Mouse (Mus musculus) heart, postnatal 0 days (tissue): ENCODE results near the gene Acot8. TPM values are rescaled to one million over a fixed set of nuclear protein-coding genes. Genes with fewer than 3 reads are reported as not detected.

ENCODE experiments used
- ATAC-seq: fragments of 200-750 bp; cut with Nextera tagmentation; 2 replicates; pipeline ENCODE4 v1.8.0; 2017; ENCODE audit warnings: low read depth, moderate number of reproducible peaks, moderate library complexity; ENCODE audit not compliant: insufficient read depth
- DNase-seq: peaks from one replicate; pipeline ENCODE4 v3.0.0-alpha.2; 2016; ENCODE audit warnings: low spot score
- H3K27ac ChIP-seq: fragments of 300-500 bp; sonication (generic); 2 replicates; pipeline ENCODE4 v1.5.1; 2014; ENCODE audit warnings: low read depth, mild to moderate bottlenecking
- H3K27me3 ChIP-seq: fragments of 300-500 bp; sonication (generic); 2 replicates; pipeline ENCODE4 v1.6.1; 2014; ENCODE audit warnings: low read length, mixed read lengths; ENCODE audit not compliant: control insufficient read depth, insufficient read depth
- H3K36me3 ChIP-seq: fragments of 300-500 bp; sonication (generic); replicated peaks from 2 replicates; pipeline ENCODE4 v1.6.1; 2014; ENCODE audit warnings: low read length, mixed read lengths; ENCODE audit not compliant: control insufficient read depth, insufficient read depth
- H3K4me1 ChIP-seq: fragments of 300-500 bp; sonication (generic); 2 replicates; pipeline ENCODE4 v1.6.1; 2014; ENCODE audit warnings: antibody characterized with exemption; ENCODE audit not compliant: control insufficient read depth, insufficient read depth
- H3K4me2 ChIP-seq: fragments of 300-500 bp; sonication (generic); 2 replicates; pipeline ENCODE4 v1.6.1; 2014; ENCODE audit warnings: low read depth, mild to moderate bottlenecking, low read length, moderate library complexity
- H3K4me3 ChIP-seq: fragments of 300-500 bp; sonication (generic); 2 replicates; pipeline ENCODE4 v1.5.1; 2014; ENCODE audit warnings: low read depth, low read length
- H3K9ac ChIP-seq: fragments of 300-500 bp; sonication (generic); replicated peaks from 2 replicates; pipeline ENCODE4 v1.6.1; 2014; ENCODE audit warnings: low read depth, low read length, mixed read lengths
- H3K9me3 ChIP-seq: fragments of 300-500 bp; sonication (generic); replicated peaks from 2 replicates; pipeline ENCODE4 v1.6.1; 2016; ENCODE audit warnings: low read length; ENCODE audit not compliant: control insufficient read depth
- CTCF ChIP-seq: IDR thresholded peaks from 2 replicates; pipeline ENCODE4 v1.5.1; 2016; ENCODE audit warnings: antibody characterized with exemption, control low read depth, low read depth
- EP300 ChIP-seq: IDR thresholded peaks from 2 replicates; pipeline ENCODE4 v1.6.1; 2016; ENCODE audit warnings: antibody characterized with exemption, low read depth
- WGBS: fragments of 180-500 bp; shearing (Covaris S2); extraction: QIAGEN DNeasy Blood & Tissue Kit; methylation state at CpG from one replicate; pipeline ENCODE4 v1.1.7; 2014; 5-methylcytosine and 5-hydroxymethylcytosine counted together
- polyA plus RNA-seq: library from polyadenylated mRNA; unstranded; fragments of >200 nt; fragmentation: Nextera tagmentation; extraction: Ambion mirVana; gene quantifications from 2 replicates; pipeline ENCODE4 v1.2.1, GENCODE M21; 2015
- total RNA-seq: library from RNA; depleted of rRNA; stranded (reverse); fragments of >200 nt; gene quantifications from 2 replicates; pipeline ENCODE4 v1.2.3, GENCODE M21; 2014; ENCODE audit warnings: low replicate concordance

Acot8 gene
- total and polyA plus RNA-seq, 2 experiments from 2014 or later = 11.4 to 28.9 TPM

GRCm38 (mm10) chr2:164792400-164793190, 12.1 kb downstream of the Acot8 start:
- peak overlapping the region; percentile 81 for H3K27ac ChIP-seq
- 73% methylated on average over 12 of the region's 12 CpGs for WGBS

DNA sequence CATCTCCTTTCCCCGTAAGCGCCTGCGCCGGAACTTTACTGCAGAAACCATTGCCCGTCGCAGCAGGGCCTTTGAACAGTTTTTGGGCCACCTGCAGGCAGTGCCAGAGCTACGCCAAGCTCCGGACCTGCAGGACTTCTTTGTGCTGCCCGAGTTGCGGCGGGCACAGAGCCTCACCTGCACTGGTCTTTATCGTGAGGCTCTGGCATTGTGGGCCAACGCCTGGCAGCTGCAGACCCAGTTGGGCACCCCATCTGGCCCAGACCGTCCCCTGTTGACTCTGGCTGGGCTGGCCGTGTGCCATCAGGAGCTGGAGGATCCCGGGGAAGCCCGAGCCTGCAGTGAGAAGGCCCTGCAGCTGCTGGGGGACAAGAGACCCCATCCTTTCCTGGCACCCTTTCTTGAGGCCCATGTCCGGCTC, 12.8 kb downstream of the Acot8 start:
- Histone ChIP-seq H3K9me3 (no peaks in the 10 kb centered on the region), H3K27ac (no peak overlapping the region), H3K4me1 (peaks cover 12% of the 10 kb centered on the region), H3K27me3 (no peaks in the 10 kb centered on the region), H3K36me3 (peaks cover 59% of the 10 kb centered on the region), H3K4me2 (no peak overlapping the region), H3K4me3 (no peak overlapping the region), H3K9ac (no peak overlapping the region)
- DNase-seq = no peak
- no peak for TF ChIP-seq CTCF
- TF ChIP-seq EP300 = no peak
- no peak for ATAC-seq
- 86% methylated on average over 18 of the region's 18 CpGs for WGBS

More at GRCm38 (mm10) chr2:164792400-164793190, 12.1 kb downstream of the Acot8 start:
- H3K4me1 ChIP-seq = peaks cover 7% of the 10 kb centered on the region; the same call in 1 of the 2 replicates
- ATAC-seq = 0 out of 2 replicates have a peak, but pooled peaks have one; percentile 8
- H3K27me3 ChIP-seq = no peaks in the 10 kb centered on the region
- no peaks in the 10 kb centered on the region for H3K9me3 ChIP-seq
- no peak overlapping the region for H3K4me2 ChIP-seq
- TF ChIP-seq EP300 = no peak
- no peak for TF ChIP-seq CTCF
- H3K9ac ChIP-seq = no peak overlapping the region
- H3K36me3 ChIP-seq = peaks cover 63% of the 10 kb centered on the region
- DNase-seq = no peak
- no peak overlapping the region for H3K4me3 ChIP-seq

- Histone ChIP-seq H3K27ac (no peak overlapping the region), H3K27me3 (no peaks in the 10 kb centered on the region), H3K36me3 (peaks cover 47% of the 10 kb centered on the region), H3K4me3 (no peak overlapping the region), H3K4me1 (peaks cover 17% of the 10 kb centered on the region), H3K9ac (no peak overlapping the region), H3K9me3 (no peaks in the 10 kb centered on the region), H3K4me2 (no peak overlapping the region)
- ATAC-seq (no peak), DNase-seq (no peak)
- TF ChIP-seq EP300 (no peak), CTCF (no peak)
- 59% methylated on average over 4 of the region's 4 CpGs for WGBS
These were observed 14.2 kb downstream of the Acot8 start for GRCm38 (mm10) chr2:164790451-164790850.

DNA sequence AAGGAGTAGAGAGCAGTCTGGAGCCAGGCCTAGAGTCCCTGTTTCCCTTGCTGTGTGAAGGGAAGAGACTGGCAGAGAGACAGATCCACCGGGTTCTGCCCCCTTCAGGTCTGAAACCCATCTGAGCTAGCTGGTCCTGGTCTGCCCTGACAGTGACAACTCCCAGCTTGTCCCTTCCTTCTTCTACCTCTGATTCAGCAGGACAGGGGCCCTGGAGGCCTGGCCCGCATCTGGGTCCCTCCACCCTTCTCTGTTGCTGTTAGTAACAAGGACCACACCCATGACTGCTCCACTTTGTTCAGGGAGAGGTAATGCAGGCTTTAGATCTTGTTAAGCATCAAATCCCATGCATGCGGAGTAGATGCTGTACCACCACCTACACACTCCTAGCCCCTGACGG, 16.3 kb downstream of the Acot8 start:
- ATAC-seq = no peak
- Histone ChIP-seq H3K36me3 (peaks cover 38% of the 10 kb centered on the region), H3K4me2 (no peak overlapping the region), H3K9ac (no peak overlapping the region), H3K27me3 (no peaks in the 10 kb centered on the region), H3K9me3 (no peaks in the 10 kb centered on the region), H3K4me3 (no peak overlapping the region), H3K4me1 (peaks cover 22% of the 10 kb centered on the region), H3K27ac (no peak overlapping the region)
- DNase-seq = no peak
- WGBS = 60% methylated on average over 4 of the region's 4 CpGs
- TF ChIP-seq EP300 (no peak), CTCF (no peak)

DNA sequence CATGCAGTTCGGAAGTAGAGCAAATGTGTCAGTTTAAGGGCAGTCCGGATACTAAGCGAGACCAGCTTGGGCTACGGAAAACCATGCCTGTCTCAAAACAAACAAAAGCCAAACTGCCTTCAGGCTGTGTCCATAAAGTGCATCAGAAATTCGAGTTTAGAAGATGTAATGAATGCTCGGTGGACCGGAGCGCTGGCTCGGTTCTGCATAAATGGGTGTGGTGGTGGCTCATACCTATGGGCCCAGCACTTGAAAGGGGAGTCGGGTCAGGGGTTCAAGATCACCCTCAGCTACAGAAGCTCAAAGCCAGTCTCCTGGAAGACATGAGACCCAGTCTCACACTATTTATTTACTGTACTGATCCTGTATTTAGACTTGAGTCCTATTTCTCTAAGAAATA, 16.9 kb downstream of the Acot8 start:
- no peaks in the 10 kb centered on the region for H3K27me3 ChIP-seq
- 82% methylated on average over 10 of the region's 10 CpGs for WGBS
- no peak overlapping the region for H3K9ac ChIP-seq
- H3K27ac ChIP-seq = no peak overlapping the region
- TF ChIP-seq EP300 (no peak), CTCF (no peak)
- ATAC-seq (no peak), DNase-seq (no peak)
- H3K9me3 ChIP-seq = no peaks in the 10 kb centered on the region
- no peak overlapping the region for H3K4me3 ChIP-seq
- H3K36me3 ChIP-seq = peaks cover 35% of the 10 kb centered on the region
- H3K4me2 ChIP-seq = 0 out of 2 replicates have a peak overlapping the region, but pooled peaks have one; percentile 86
- peaks cover 20% of the 10 kb centered on the region for H3K4me1 ChIP-seq

- Histone ChIP-seq H3K9ac (peak overlapping the region; percentile 77), H3K27me3 (no peaks in the 10 kb centered on the region), H3K4me2 (peak overlapping the region; percentile 86), H3K9me3 (no peaks in the 10 kb centered on the region), H3K4me3 (peak overlapping the region; percentile 76), H3K4me1 (peaks cover 20% of the 10 kb centered on the region), H3K36me3 (peaks cover 27% of the 10 kb centered on the region), H3K27ac (peak overlapping the region; percentile 89)
- TF ChIP-seq CTCF = no peak
- WGBS = 68% methylated on average over 3 of the region's 3 CpGs
- DNase-seq = no peak
- no peak for ATAC-seq
These were observed 17.6 kb downstream of the Acot8 start for GRCm38 (mm10) chr2:164787032-164787431.
